8 mouse cellular contexts compared by ENCODE assay signal in the genomic region with DNA sequence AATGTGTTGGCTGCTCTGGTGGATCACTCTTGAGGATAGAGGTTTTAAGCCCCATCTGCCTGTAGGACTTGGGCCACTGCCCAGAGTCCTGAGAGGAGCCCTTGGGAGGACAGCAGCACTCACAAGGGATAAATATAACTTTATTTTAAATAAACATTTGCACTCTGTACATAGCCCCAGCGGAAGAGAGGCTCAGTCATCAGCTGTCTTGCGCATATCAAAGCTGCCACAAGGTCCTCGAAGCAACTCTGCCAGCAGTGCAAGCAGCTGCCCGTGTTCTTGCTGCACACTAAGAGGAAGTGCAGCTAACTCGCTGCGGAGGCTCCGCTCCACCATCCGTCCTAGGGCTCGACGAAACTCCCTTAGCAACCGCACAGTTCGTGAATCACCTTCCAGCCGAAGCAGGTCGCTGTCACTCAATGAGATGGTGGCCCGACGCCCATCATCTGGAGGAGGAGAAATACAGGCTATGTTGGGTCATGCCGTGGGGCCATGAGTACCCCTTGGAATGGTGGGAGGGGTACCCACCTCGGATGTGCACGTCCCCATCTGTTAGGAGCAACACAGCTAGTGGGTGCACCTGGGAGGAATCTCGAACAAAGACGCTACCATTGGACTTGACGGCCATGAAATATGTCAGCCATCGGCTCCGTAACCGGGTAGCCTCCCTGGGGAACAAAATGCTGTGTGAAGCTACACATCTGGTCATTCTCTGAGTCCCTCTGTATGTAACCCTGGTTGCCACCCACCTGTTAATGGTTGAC. TPM values are rescaled to one million over a fixed set of nuclear protein-coding genes. Genes with fewer than 3 reads are reported as not detected.
A peak's percentile ranks its signal among the peaks of the same experiment; 100 is the strongest.
DNase-seq lines count a peak whose midpoint lies in the region.

No protein-coding gene starts in this region.

- peak; percentile 44 to 59 for DNase-seq in cerebellum, postnatal 25 days
- DNase-seq in cerebellum, postnatal 4 days (ENCODE audit: low spot score in 2 of 2) = no peak
- DNase-seq in left cerebral cortex, postnatal 4 days = peak; percentile 24
- no peak for DNase-seq in left cerebral cortex, adult 9 months (ENCODE audit: low spot score in 2 of 2)
- DNase-seq in heart, adult 8-10 months (ENCODE audit: low spot score) = peak; percentile 41
- peak; percentile 22 for DNase-seq in lung, postnatal 36 days
- no peak for DNase-seq in spleen, postnatal 14 days (ENCODE audit: low spot score in 2 of 2)
- DNase-seq in kidney, adult 8-10 months = no peak

- intact Hi-C loops in left cerebral cortex, postnatal 4 days (cut with DNase I) = no loop called here

RNA-seq across cellular contexts. Expression of gene Smarcc1, which starts 33.1 kb away (rescaled TPM):
- 100 to 1,000 TPM; 103 to 118 TPM for total RNA-seq in left cerebral cortex, postnatal 4 days (2021)
- 10 to 100 TPM; 24.9 to 28.4 (median 26.8) TPM for total RNA-seq in heart, adult 8-10 months (2022)

RNA-seq across cellular contexts. Expression of gene Dhx30, which starts 33.2 kb away (rescaled TPM):
- total RNA-seq in left cerebral cortex, postnatal 4 days (2021) = 100 to 1,000 TPM; 150 to 157 TPM
- 10 to 100 TPM; 56.4 to 62.2 (median 58.2) TPM for total RNA-seq in heart, adult 8-10 months (2022)

Comparison
In these comparisons a context has a peak if more than half of its experiments do, and no peak if none do; other contexts are left out.
1. DNase-seq: peak in cerebellum, postnatal 25 days (2 of 2), left cerebral cortex, postnatal 4 days (single experiment), heart, adult 8-10 months (single experiment) and lung, postnatal 36 days (single experiment); none in cerebellum, postnatal 4 days (0 of 2), left cerebral cortex, adult 9 months (0 of 2), spleen, postnatal 14 days (0 of 2) and kidney, adult 8-10 months (0 of 2).